Mouse (Mus musculus): ENCODE data around the gene BC037034. TPM values are rescaled to one million over a fixed set of nuclear protein-coding genes. Genes with fewer than 3 reads are reported as not detected.

BC037034 gene
- polyA plus RNA-seq, 1 experiment from 2014 or later, result 21.1 TPM

GRCm38 (mm10) chr5:138260051-138260450 is 3.8 kb downstream of the BC037034 start:
- no peak overlapping the region for H3K27ac ChIP-seq (replicated peaks)
- no peak overlapping the region for H3K9ac ChIP-seq
- peaks cover 29% of the 10 kb centered on the region for H3K36me3 ChIP-seq
- H3K4me2 ChIP-seq, result no peak overlapping the region
- no peak for ATAC-seq (ENCODE audit: low FRiP score, low read depth)
- no peak overlapping the region for H3K4me3 ChIP-seq
- peaks cover 41% of the 10 kb centered on the region for H3K4me1 ChIP-seq (replicated peaks)
- H3K9me3 ChIP-seq, result no peaks in the 10 kb centered on the region
- H3K27me3 ChIP-seq, result no peaks in the 10 kb centered on the region
- 87% methylated on average over 10 of the region's 10 CpGs for WGBS

GRCm38 (mm10) chr5:138258993-138259392 is 4.8 kb downstream of the BC037034 start:
- no peaks in the 10 kb centered on the region for H3K9me3 ChIP-seq
- peaks cover 35% of the 10 kb centered on the region for H3K4me1 ChIP-seq (replicated peaks)
- no peak for ATAC-seq (ENCODE audit: low FRiP score, low read depth)
- H3K27me3 ChIP-seq, result no peaks in the 10 kb centered on the region
- 73% methylated on average over 7 of the region's 7 CpGs for WGBS
- no peak overlapping the region for H3K4me3 ChIP-seq
- H3K36me3 ChIP-seq, result peaks cover 29% of the 10 kb centered on the region
- H3K9ac ChIP-seq, result no peak overlapping the region
- no peak overlapping the region for H3K4me2 ChIP-seq
- no peak overlapping the region for H3K27ac ChIP-seq (replicated peaks)

GRCm38 (mm10) chr5:138258542-138258941 is 5.3 kb downstream of the BC037034 start:
- H3K4me1 ChIP-seq (replicated peaks), result peaks cover 35% of the 10 kb centered on the region
- H3K9me3 ChIP-seq, result no peaks in the 10 kb centered on the region
- WGBS, result 89% methylated on average over 6 of the region's 6 CpGs
- ATAC-seq (ENCODE audit: low FRiP score, low read depth), result no peak
- H3K27ac ChIP-seq (replicated peaks), result no peak overlapping the region
- peaks cover 29% of the 10 kb centered on the region for H3K36me3 ChIP-seq
- no peak overlapping the region for H3K4me2 ChIP-seq
- no peak overlapping the region for H3K4me3 ChIP-seq
- H3K9ac ChIP-seq, result no peak overlapping the region
- H3K27me3 ChIP-seq, result no peaks in the 10 kb centered on the region

- no peak for ATAC-seq (ENCODE audit: low FRiP score, low read depth)
- H3K4me1 ChIP-seq (replicated peaks), result peaks cover 32% of the 10 kb centered on the region
Observed at GRCm38 (mm10) chr5:138258078-138258477, 5.8 kb downstream of the BC037034 start.

GRCm38 (mm10) chr5:138257585-138257978 is 6.3 kb downstream of the BC037034 start:
- Histone ChIP-seq H3K4me3 (no peak overlapping the region), H3K4me1 (replicated peaks) (peaks cover 27% of the 10 kb centered on the region), H3K36me3 (peaks cover 29% of the 10 kb centered on the region), H3K27ac (replicated peaks) (no peak overlapping the region), H3K4me2 (no peak overlapping the region), H3K9ac (no peak overlapping the region), H3K9me3 (no peaks in the 10 kb centered on the region), H3K27me3 (no peaks in the 10 kb centered on the region)
- 87% methylated on average over 4 of the region's 4 CpGs for WGBS
- no peak for ATAC-seq (ENCODE audit: low FRiP score, low read depth)

More at GRCm38 (mm10) chr5:138258078-138258477, 5.8 kb downstream of the BC037034 start:
- H3K4me3 ChIP-seq, result no peak overlapping the region
- no peaks in the 10 kb centered on the region for H3K9me3 ChIP-seq
- peaks cover 29% of the 10 kb centered on the region for H3K36me3 ChIP-seq
- 89% methylated on average over 3 of the region's 3 CpGs for WGBS
- no peak overlapping the region for H3K9ac ChIP-seq
- no peaks in the 10 kb centered on the region for H3K27me3 ChIP-seq
- no peak overlapping the region for H3K27ac ChIP-seq (replicated peaks)
- H3K4me2 ChIP-seq, result no peak overlapping the region

- WGBS, result 91% methylated on average over 10 of the region's 10 CpGs
- H3K9me3 ChIP-seq, result no peaks in the 10 kb centered on the region
- no peak overlapping the region for H3K9ac ChIP-seq
- no peak overlapping the region for H3K4me3 ChIP-seq
- H3K27ac ChIP-seq (replicated peaks), result no peak overlapping the region
- H3K4me2 ChIP-seq, result peak overlapping the region; percentile 81; the same call in 1 of the 2 replicates
- no peak for ATAC-seq (ENCODE audit: low FRiP score, low read depth)
- H3K27me3 ChIP-seq, result no peaks in the 10 kb centered on the region
- H3K36me3 ChIP-seq, result peaks cover 28% of the 10 kb centered on the region
- H3K4me1 ChIP-seq (replicated peaks), result peaks cover 22% of the 10 kb centered on the region
Observed at GRCm38 (mm10) chr5:138256966-138257584, 6.8 kb downstream of the BC037034 start.

GRCm38 (mm10) chr5:138256094-138256467 is 7.8 kb downstream of the BC037034 start:
- H3K9ac ChIP-seq, result peak overlapping the region; percentile 67
- WGBS, result 24% methylated on average over 7 of the region's 7 CpGs
- 0 out of 2 replicates have a peak, but pooled peaks have one; percentile 2 for ATAC-seq (ENCODE audit: low FRiP score, low read depth)
- H3K4me1 ChIP-seq (replicated peaks), result peaks cover 20% of the 10 kb centered on the region
- peaks cover 26% of the 10 kb centered on the region for H3K36me3 ChIP-seq
- peak overlapping the region; percentile 92 for H3K27ac ChIP-seq (replicated peaks)
- peak overlapping the region; percentile 81 for H3K4me2 ChIP-seq
- H3K27me3 ChIP-seq, result no peaks in the 10 kb centered on the region
- H3K9me3 ChIP-seq, result no peaks in the 10 kb centered on the region
- peak overlapping the region; percentile 72 for H3K4me3 ChIP-seq

GRCm38 (mm10) chr5:138255353-138256093 is 8.3 kb downstream of the BC037034 start, which contains the start of gene Lamtor4:
Gene Lamtor4 (plus strand): TSS chr5:138255482.
- Histone ChIP-seq H3K9ac (peak within 1 kb of the TSS; percentile 67), H3K27me3 (no peaks in the 10 kb centered on the region), H3K4me3 (peak within 1 kb of the TSS; percentile 72), H3K4me2 (peak within 1 kb of the TSS; percentile 81), H3K27ac (replicated peaks) (peak within 1 kb of the TSS; percentile 92), H3K9me3 (no peaks in the 10 kb centered on the region), H3K4me1 (replicated peaks) (peaks cover 20% of the 10 kb centered on the region), H3K36me3 (peaks cover 21% of the 10 kb centered on the region)
- ATAC-seq (ENCODE audit: low FRiP score, low read depth), result peak; percentile 100
- WGBS, result under 1% methylated on average over 37 of the region's 38 CpGs

GRCm38 (mm10) chr5:138253061-138253460 is 10.8 kb downstream of the BC037034 start:
- Histone ChIP-seq H3K4me3 (no peak overlapping the region), H3K36me3 (peaks cover under 1% of the 10 kb centered on the region; the same call in 1 of the 2 replicates), H3K4me2 (no peak overlapping the region), H3K27ac (replicated peaks) (no peak overlapping the region), H3K9ac (no peak overlapping the region), H3K4me1 (replicated peaks) (peaks cover 20% of the 10 kb centered on the region), H3K27me3 (no peaks in the 10 kb centered on the region), H3K9me3 (no peaks in the 10 kb centered on the region)
- ATAC-seq (ENCODE audit: low FRiP score, low read depth), result no peak
- WGBS, result 95% methylated on average over 3 of the region's 3 CpGs

GRCm38 (mm10) chr5:138251144-138251543 is 12.7 kb downstream of the BC037034 start:
- Histone ChIP-seq H3K4me3 (no peak overlapping the region), H3K4me1 (replicated peaks) (peaks cover 9% of the 10 kb centered on the region), H3K36me3 (no peaks in the 10 kb centered on the region), H3K9ac (no peak overlapping the region), H3K4me2 (no peak overlapping the region), H3K9me3 (no peaks in the 10 kb centered on the region), H3K27ac (replicated peaks) (no peak overlapping the region), H3K27me3 (no peaks in the 10 kb centered on the region)
- 90% methylated on average over 12 of the region's 12 CpGs for WGBS
- no peak for ATAC-seq (ENCODE audit: low FRiP score, low read depth)

GRCm38 (mm10) chr5:138241511-138241910 is 22.3 kb downstream of the BC037034 start:
- no peak overlapping the region for H3K9ac ChIP-seq
- H3K36me3 ChIP-seq, result no peaks in the 10 kb centered on the region
- 43% methylated on average over 2 of the region's 2 CpGs for WGBS
- no peak overlapping the region for H3K4me3 ChIP-seq
- no peaks in the 10 kb centered on the region for H3K27me3 ChIP-seq
- no peaks in the 10 kb centered on the region for H3K9me3 ChIP-seq
- H3K27ac ChIP-seq (replicated peaks), result no peak overlapping the region
- H3K4me2 ChIP-seq, result no peak overlapping the region
- ATAC-seq (ENCODE audit: low FRiP score, low read depth), result no peak
- no peaks in the 10 kb centered on the region for H3K4me1 ChIP-seq (replicated peaks)

GRCm38 (mm10) chr5:138234224-138234623 is 29.6 kb downstream of the BC037034 start:
- Histone ChIP-seq H3K36me3 (no peaks in the 10 kb centered on the region), H3K27me3 (no peaks in the 10 kb centered on the region), H3K4me1 (replicated peaks) (no peaks in the 10 kb centered on the region), H3K4me3 (no peak overlapping the region), H3K9me3 (no peaks in the 10 kb centered on the region), H3K9ac (no peak overlapping the region), H3K27ac (replicated peaks) (no peak overlapping the region), H3K4me2 (no peak overlapping the region)
- ATAC-seq (ENCODE audit: low FRiP score, low read depth), result no peak

All from hindbrain, embryonic 15.5 days (tissue).